Mouse (Mus musculus): Measurements from ENCODE around the gene Dda1.

Gene Dda1

DNA sequence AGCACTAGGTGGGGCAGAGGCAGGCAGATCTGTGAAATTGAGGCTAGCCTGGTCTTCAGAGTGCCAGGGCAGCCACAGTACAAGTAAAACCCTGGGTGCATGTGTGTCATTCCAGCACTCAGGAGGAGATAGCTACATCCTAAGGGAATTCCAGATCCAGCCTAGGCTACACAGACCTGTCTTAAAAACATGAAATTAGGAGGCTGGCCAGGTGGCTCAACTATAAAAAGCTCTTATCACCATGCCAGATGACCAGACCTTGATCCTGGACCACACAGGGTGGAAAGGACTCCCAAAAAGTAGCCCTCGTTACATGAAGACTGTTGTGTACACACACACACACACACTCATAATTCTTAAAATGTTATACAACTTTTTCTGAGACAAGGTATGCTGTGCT is 998 bp upstream of the Dda1 start:
- DNase-seq (ENCODE audit: low spot score in 2 of 2): no peak

DNA sequence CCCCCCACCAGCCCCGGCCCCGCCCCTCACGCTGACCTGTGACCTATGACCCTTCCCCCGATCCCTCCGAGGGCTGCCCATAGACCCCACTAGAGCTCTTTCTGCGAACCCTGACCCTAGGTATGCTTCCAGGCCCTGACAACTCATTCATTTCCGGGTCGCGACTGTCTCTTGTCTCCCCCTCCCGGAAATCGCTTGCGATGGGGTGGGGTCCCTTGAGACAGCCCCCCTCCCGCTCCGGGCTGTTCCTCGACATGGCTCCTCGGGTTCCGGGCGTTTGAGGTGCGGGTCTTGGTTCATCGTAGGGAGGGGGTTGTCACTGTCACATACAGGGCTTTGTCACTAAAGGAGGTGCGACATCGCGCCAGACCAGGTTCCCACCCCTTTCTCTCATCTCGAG is 412 bp downstream of the Dda1 start:
- peak in 1 of 2 experiments; percentile 67 for DNase-seq (ENCODE audit: low spot score in 2 of 2)

GRCm38 (mm10) chr8:71470146-71470912 is 1.3 kb downstream of the Dda1 start:
- DNase-seq (ENCODE audit: low spot score in 2 of 2): no peak

- no peak for DNase-seq (ENCODE audit: low spot score in 2 of 2)
These were observed 1.9 kb downstream of the Dda1 start for GRCm38 (mm10) chr8:71470913-71471255.

DNA sequence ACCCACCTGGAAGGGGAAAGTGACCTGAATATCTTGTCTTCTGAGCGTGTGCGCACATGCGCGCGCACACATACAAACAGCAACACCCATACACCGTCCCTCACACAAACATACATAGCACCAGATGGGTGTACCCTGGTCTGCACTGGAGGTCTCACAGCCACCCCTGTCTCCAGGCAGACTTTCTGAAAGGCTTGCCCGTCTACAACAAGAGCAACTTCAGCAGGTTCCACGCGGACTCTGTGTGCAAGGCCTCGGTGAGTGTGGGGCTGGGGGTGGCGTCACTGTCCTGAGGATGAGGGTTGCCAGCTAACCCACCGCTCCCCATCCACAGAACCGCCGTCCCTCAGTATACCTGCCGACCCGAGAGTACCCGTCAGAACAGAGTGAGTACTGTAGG is 2.9 kb downstream of the Dda1 start:
- no peak for DNase-seq (ENCODE audit: low spot score in 2 of 2)

DNA sequence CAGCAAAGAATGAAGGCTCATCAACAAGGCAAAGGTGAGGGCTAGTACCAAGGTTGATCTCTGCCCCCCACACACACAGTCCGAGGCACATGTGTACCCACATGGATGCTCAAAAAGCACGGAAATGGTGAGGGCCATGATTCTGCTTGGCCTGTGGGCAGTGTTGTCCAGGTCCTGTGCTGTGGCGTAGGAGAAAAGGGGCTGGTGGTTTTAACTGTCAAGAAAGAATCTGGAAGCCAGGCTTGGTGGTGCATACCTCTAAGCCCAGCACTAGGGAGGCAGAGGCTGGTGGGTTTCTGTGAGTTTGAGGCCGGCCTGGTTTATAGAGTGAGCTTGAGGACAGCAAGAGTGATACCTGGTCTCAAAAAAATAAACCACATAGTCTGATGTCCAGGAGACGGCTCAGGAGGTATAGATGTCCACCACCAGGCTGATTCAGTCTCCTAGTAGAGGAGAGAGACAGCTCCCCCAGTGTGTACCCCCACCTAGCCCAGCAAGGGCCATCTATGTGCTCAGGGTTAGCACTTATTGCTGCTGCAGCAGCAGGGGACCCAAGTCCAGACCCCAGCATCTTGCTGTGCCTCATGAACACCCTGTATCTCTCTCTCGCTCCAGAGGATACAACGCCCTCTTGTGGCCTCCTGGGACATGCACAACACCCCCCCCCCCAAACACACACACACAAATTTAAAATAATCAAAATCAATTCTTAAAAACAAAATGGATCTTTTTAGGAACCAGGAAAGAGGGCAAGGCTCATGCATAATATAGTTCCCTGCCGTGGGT is 3.8 kb downstream of the Dda1 start:
- no peak for DNase-seq (ENCODE audit: low spot score in 2 of 2)

DNA sequence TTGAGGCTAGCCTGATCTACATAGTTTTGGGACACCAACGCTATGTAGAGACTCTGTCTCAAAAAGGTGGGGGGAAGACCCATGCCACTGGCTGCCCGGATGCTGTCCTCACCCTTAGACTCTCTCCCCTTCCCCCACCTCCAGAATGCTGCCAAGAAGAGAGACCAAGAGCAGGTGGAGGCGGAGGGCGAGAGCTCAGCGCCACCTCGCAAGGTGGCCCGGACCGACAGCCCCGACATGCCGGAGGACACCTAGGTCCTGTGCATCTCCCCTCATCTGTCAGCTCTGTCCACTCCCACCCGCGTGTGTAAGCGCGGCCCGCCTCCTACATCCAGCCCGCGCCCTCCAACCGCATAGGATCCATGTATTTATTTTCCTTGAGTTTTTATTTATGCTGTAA is 5.3 kb downstream of the Dda1 start:
- no peak for DNase-seq (ENCODE audit: low spot score in 2 of 2)

DNA sequence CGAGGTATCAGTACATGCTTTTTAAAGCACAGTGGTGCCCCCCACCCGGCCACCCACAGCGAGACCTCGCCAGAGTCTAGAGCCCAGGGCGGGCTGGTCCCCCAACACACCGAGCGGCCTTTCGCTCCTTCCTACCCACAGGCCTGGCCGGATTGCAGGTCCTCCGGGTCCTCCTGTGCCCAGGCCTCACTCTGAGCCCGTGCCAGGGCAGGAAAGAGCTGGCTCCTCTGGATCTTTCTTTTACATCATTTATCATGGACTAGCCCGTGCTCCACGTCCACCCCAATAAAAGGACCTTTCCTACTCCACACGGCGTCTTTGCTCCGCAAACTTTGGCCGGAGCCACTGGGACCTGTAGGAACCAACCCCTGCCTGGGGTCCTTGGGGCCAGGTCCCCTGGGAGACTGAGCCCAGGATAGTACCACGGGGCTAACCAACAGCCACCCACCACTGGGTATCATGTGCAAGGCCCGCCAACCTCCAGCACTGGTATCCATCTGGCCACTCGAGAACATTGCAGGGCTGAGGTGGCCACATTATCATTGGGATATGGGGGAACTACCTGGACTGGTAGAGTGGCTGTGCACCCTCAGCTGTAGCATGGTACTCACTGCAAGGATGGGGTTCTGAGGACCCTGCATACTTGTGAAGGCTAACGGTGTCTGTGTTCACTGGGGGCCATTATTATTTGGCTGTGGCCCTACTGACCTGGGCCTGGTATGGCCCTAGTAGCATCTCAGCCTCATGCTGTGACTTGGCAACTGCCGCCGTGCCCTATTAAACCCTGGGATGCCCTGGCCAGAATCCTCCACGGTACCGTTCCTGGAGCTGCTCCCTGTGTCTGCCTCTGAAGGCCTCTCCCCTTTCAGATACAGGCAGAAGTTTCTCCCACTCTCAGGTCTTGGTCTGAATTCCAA is 6.0 kb downstream of the Dda1 start:
- DNase-seq (ENCODE audit: low spot score in 2 of 2): no peak

DNA sequence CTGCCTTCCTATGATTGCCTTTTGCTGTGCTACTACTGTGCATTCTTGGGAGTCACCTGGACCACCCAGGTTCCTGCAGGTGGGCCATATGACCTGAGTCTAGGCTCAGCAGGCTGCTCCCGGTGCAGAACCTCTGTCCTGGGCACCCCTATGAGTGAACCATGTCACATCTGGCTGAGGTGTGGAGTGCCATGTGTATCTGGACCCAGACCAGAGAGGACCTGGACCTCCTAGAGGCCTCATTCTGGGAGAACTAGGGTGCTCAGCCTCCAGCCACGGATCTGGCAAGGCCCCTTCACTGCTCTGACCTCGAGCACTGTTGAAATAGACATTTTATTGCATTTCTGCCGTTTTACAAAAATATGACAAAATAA is 6.7 kb downstream of the Dda1 start:
- no peak for DNase-seq (ENCODE audit: low spot score in 2 of 2)

DNA sequence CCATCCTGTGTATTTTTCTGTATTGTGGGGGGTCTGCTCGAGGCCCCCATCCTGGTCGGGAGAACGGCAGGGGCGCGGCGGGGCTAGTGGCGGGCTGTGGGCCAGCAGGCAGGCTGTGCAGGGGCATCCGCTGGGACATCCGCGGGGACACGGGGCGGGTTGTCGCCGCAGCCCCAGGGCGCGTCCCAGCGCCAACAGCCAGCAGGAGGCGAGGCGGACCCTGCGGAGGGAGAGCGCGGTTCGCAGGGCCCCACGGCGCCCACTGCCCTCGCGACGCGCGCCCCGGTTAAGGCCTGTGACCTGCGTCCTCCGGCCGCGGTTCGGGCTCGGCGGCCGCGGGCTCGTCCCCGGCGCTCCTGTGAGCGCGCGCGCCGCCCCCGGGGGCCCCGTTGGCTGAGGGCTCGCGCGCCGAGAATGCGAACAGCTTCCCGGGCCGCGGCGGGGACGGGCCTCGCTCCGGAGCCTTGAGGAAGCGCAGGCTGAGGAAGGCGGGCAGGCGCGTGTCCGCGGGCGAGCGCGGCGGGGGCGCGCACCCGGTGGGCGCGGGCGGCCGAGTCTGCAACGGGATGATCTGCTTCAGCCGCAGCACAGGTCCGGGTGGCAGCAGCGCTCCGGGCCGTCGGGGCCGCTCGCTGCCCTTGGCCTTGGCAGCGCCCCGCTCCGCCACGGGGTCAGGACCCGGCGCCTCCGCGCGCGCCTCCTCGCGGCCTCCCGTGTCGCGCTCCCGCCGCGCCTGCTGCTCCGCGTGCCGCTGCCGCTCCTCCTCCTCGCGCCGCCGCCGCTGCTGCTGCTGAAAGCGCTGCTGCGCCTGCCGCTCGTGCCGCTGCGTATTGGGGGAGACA is 7.3 kb downstream of the Dda1 start:
- peak; percentile 64 to 85 for DNase-seq (ENCODE audit: low spot score in 2 of 2)

- peak in 1 of 2 experiments; percentile 65 for DNase-seq (ENCODE audit: low spot score in 2 of 2)
These were observed 8.3 kb downstream of the Dda1 start for GRCm38 (mm10) chr8:71477196-71477845.

GRCm38 (mm10) chr8:71478943-71479342 is 9.9 kb downstream of the Dda1 start:
- no peak for DNase-seq (ENCODE audit: low spot score in 2 of 2)

GRCm38 (mm10) chr8:71483932-71484331 is 14.9 kb downstream of the Dda1 start:
- no peak for DNase-seq (ENCODE audit: low spot score in 2 of 2)

GRCm38 (mm10) chr8:71484736-71485135 is 15.7 kb downstream of the Dda1 start:
- no peak for DNase-seq (ENCODE audit: low spot score in 2 of 2)

DNA sequence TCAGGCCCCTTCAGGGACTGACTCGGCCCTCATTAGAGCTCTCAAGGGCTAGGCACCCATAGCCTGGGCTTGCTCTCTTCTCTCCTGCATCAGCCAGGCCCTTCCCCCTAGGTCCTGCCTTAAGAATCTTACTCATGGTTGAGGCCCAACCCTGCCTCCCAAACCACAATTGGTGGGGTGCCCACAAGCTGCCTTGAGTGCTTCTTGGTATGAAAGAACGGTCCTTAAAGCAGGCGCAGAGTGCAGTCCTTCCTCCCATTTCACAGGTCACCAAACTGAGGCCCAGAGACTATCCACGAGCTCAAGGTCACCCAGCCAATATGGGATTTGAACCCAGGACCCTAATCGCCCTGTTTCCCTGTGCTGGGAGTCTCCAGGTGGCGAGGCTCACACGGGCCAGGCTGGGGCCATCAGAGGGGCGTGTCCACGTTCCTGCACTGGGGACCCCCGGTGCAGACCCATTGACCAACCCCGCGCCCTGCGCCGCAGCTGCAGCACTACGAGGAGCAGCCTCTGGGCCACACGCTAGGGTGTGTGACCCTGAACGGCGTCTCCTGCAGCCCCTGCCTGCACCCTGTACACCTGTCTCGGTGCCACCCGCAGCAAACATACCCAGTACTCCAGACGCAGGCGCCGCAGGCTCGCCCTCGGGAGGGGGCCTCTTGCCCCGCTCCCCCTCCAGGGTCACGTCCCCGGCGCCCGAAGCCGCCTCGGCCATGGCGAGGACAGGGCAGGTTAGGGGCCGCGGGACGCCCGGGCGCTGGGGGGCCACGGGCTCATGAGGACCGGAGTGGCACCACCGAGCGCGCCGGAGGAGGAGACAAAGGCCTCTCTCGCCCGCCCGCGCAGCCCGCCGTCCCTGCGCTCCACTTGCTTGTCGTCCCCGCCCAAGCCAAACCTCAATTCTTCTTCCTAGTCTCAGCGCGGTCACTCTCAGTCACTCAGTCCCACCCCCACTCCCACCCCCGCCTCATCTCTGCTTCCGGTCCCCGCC is 16.4 kb downstream of the Dda1 start, which contains the start of gene Ano8:
Gene Ano8 (minus strand): TSS at position 822 of the 994 bp plus-strand sequence.
- peak; percentile 70 to 81 for DNase-seq (ENCODE audit: low spot score in 2 of 2)

DNA sequence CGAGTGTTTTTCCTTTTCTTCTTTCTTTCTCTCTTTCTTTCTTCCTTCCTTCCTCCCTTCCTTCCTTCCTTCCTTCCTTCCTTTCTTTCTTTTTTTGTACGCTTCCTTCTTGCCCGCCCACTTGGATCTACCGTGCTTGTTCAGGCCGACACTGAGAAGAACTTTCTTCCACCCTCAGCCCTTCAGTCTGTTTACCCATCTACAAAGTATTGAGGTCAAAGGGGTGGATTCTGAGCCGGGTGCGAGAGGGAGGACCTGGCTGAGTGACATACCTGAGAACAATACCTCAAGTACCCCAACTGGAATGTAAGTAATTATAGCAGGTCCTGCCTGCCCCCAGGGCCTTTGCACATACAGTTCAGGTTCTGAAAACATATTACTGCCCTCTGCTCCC is 17.1 kb downstream of the Dda1 start:
- no peak for DNase-seq (ENCODE audit: low spot score in 2 of 2)

GRCm38 (mm10) chr8:71487691-71488445 is 18.9 kb downstream of the Dda1 start, which contains the start of gene Gtpbp3:
Gene Gtpbp3 (plus strand): TSS chr8:71488103.
- peak; percentile 53 to 65 for DNase-seq (ENCODE audit: low spot score in 2 of 2)

DNA sequence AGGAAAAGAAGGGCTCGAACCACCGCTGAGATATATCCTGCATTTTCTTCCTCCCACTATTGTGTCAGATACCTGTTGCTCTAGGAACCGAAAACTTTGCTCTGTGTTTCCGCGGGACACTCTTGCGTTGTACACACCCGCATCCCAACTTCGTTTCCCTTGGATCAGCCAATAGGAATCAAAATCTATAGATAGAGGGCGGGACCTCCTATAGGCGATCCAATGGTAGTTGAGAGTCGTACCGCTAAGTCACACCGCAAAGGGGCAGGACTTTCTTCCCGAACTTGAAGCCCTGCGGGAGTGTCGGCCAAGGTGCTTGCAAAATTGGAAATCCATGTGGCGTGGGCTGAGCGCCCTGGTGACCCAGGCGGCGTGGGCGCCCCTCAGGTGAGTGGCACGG is 19.5 kb downstream of the Dda1 start:
- peak; percentile 62 to 84 for DNase-seq (ENCODE audit: low spot score in 2 of 2)

GRCm38 (mm10) chr8:71495039-71495438 is 26.0 kb downstream of the Dda1 start:
- peak; percentile 66 to 79 for DNase-seq (ENCODE audit: low spot score in 2 of 2)

All from cerebellum, postnatal 4 days (tissue).